Mouse (Mus musculus) effector memory CD4-positive, alpha-beta T cell, adult 5 months (primary cell): ENCODE data around the gene Fap. TPM values are rescaled to one million over a fixed set of nuclear protein-coding genes. Genes with fewer than 3 reads are reported as not detected.

Experiments used
- polyA plus RNA-seq: library from polyadenylated mRNA; unstranded; fragments of 100-300 nt; shearing (Covaris generic); gene quantifications from one replicate; pipeline ENCODE4 v1.2.1, GENCODE M21; 2017

Fap gene
- polyA plus RNA-seq = not detected

GRCm38 (mm10) chr2:62573753-62574159, at the start of gene Fap:
Fap (minus strand) TSS chr2:62574075.

GRCm38 (mm10) chr2:62483550-62483949, 90.3 kb downstream of the Fap start, which contains the start of gene Gcg:
Gcg (minus strand) TSS chr2:62483650.

Other genes with a start within 250 kb of the Fap start
- gene Dpp4, start 161.8 kb downstream of the Fap start, polyA plus RNA-seq = 75.7 TPM
- not detected for gene Gcg, start 90.4 kb downstream of the Fap start, polyA plus RNA-seq
- gene Ifih1, start 72.2 kb upstream of the Fap start, polyA plus RNA-seq = 17.8 TPM
- gene Gca, start 90.2 kb upstream of the Fap start, polyA plus RNA-seq = 5.8 TPM